Mouse (Mus musculus): Measurements from ENCODE around the gene Kmt2c.

The Kmt2c gene

DNA sequence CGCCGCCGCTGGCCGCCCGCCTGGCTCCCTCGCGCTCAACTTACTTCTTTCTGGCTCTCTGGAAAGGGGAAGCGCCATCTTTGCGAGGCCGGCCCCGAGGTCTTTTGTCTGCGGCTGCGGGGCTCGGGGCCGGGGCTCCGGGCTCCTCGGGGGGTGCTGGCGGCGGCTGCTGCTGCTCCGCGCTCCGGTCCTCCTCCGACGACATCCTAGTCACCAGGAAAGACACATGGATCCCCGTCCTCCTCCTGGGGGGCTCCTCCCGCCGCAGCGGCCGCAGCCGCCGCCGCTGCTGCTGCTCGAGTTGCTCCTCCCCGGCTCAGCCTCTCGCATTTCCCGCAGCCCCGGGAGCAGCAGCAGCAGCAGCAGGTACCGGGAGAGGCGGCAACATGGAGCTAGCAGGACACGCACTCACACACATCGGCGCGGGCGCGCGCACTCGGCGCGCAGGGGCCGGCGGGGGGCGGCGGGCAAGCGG is at the start of gene Kmt2c:
Gene Kmt2c (minus strand): TSS at position 438 of the 475 bp plus-strand sequence.
- DNase-seq: peak; percentile 83

- DNase-seq: no peak
Measured at GRCm38 (mm10) chr5:25546912-25547311, 48.3 kb upstream of the Kmt2c start.

GRCm38 (mm10) chr5:25544566-25544965 is 46.0 kb upstream of the Kmt2c start:
- DNase-seq: no peak

DNA sequence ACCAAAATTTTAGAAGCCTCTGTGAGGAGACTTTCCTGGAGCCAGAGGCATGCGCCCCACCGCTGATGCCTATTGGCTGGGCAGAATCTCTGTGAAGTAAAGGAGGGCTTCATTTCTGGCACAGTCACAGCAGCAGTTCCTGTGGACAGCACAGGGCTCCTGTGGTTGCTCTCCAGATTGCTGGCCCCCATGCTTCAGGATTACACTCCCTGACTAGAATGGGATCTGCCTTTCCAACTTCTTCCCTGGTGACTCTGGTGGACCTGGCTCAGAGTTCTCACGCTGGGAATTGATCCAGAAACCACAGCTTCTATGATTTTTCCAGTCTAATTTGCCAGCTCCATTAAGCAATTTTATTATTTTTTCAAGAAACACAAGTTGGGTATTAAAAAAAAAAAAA is 45.5 kb upstream of the Kmt2c start:
- DNase-seq: no peak

- DNase-seq: no peak
Measured at GRCm38 (mm10) chr5:25541661-25542060, 43.1 kb upstream of the Kmt2c start.

DNA sequence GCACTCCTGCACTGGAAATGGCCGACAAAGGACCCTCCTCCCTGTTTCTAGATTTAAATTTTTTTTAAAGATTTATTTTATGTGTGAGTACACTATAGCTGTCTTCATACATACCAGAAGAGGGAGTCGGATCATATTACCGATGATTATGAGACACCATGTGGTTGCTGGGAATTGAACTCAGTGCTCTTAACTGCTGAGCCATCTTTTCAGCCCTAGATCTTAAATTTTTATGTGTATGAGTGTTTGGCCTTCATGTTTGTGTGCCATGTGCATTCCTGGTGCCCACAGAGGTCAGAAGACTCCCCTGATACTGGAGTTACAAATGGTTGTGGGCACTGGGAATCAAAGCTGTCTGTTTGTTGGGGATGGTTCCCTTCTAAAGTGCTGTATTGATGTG is 42.3 kb upstream of the Kmt2c start:
- no peak for DNase-seq

DNA sequence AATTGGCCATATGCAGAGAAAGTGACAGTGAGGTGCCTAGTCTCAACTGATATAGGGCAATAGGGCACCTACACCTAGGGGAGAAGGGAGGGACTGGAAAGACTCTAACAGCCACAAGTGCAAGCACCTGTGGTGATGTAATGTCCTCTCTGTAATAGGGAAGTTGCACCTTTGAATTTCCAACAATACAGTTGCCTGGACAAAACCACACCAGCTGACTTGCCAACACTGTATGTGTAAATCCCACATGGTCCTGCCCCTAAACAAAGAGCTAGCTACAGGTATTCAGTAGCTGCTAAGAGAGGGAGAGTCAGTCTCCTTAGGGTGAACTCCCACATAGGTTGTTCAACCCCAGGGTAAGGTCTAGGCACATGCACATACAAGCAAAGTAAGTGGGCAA is 41.8 kb upstream of the Kmt2c start:
- no peak for DNase-seq

GRCm38 (mm10) chr5:25536921-25537409 is 38.4 kb upstream of the Kmt2c start:
- no peak for DNase-seq

- no peak for DNase-seq
Measured at GRCm38 (mm10) chr5:25536451-25536850, 37.9 kb upstream of the Kmt2c start.

GRCm38 (mm10) chr5:25535566-25535965 is 37.0 kb upstream of the Kmt2c start:
- no peak for DNase-seq

DNA sequence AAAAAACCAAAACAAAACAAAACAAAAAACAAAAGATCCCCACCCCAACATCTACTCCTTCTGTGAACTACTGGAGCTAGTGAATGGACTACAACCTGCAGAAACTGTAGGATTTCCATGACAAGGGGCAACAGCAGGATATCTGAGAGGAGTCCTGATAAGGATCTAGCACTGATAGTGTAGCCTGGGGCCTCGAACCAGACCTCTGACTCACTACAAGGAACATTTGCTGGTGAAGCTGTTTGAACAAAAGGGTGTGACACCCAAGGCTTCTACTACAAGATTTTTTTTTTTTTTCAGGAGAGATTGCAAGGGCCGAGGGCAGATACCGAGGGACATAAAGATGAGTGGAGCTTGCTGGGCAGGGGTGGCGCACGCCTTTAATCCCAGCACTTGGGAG is 34.7 kb upstream of the Kmt2c start:
- no peak for DNase-seq

DNA sequence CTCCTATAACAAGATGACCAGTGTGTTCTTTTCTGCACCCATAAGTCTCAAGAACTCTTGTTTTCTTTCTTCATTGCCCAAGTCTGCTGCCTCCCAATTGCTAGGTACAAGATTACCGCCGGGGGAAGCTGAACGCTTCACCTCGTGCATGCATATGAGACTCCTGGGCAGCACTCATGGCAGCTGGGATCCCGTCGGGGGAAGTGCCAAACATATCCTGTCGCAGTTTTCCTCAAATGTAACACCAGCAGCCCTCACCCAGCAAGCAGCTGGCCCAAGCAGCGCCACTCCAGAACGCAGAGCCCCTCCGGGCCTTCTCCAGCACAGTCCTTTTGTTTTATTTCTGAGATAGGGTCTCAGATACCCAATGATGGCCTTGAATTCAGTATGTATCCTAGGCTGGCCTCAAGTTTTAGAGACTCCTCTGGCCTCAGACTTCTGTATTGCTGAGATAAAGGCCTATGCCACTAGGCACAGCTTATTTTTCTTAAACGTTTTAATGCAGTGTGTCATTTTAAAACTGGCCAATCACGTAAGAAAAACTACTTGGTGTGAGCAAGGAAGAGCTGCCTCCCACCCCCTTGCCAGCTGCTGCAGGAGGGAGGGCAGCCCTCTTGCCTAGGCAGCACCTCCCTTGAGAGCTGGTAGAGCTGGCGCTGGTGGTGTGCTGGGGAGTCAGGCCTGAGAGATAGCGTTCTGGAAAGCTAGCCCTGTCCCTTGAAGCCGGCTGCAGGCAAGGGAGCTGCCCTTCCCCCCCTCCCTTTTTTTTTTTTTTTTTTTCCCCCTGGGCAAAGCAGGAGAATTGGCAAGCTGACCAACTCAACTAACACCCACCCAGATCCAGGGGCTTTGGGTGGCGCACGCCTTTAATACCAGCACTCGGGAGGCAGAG is 33.9 kb upstream of the Kmt2c start:
- DNase-seq: peak; percentile 42

GRCm38 (mm10) chr5:25530629-25531028 is 32.0 kb upstream of the Kmt2c start:
- no peak for DNase-seq

- DNase-seq: peak; percentile 100
Measured at GRCm38 (mm10) chr5:25529529-25530421, 31.2 kb upstream of the Kmt2c start.

- DNase-seq: peak; percentile 46
Measured at GRCm38 (mm10) chr5:25528851-25529528, 30.4 kb upstream of the Kmt2c start.

DNA sequence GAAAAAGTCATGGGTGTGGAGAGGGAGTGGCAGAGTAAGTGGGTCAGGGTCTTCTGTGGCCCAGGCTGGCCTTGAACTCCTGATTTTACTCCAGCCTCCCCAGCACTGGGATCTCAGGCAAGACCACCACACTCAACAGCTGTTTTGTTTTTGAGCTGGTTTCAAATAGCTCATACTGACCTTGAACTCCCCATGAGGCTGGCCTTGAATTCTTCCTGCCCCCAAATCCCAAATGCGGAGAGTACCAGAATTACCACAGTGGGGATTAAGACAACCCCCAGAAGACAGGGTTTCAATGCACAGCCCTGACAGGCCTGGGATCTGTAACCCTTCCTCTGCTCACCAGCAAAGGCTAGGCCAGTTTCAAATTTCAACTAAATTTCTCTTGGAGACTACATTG is 29.4 kb upstream of the Kmt2c start:
- no peak for DNase-seq

DNA sequence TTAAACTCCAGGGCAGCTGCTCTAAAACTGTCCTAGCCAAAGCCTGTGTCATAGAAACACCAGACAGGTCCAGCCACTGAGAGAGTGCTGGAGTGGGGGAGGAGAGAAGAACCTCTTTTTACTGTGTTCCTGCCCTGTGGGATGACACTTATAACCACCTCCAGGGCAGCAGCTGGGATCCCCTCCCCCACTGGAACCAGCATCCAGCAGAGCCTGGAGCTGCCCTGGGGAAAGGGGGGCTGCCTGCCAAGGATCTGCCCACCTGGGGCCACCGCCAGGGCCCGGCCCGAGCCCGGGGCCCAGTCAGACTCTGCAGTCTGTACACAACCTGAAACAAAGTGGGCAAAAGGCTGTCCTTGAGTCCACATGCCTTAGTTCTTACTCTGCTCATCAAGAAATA is 28.3 kb upstream of the Kmt2c start:
- peak; percentile 23 for DNase-seq

DNA sequence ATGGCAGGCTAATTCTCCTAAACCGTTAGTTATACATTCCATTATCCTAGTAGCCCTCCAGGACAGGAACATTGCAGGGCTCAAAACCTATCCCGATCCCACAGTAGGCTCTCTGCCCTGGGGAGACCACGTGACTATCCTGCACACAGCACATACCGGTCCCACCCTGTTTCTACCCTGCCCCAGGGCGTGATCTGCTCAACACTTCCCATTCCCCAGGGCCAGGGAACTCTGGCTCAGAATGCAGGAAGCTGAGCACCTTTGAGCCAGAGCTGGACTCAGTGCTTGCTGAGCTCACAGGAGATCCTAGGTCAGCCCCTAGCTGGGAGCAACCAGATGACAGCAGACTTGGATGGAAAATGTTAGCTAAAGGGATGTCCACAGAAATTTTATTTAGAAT is 27.5 kb upstream of the Kmt2c start:
- DNase-seq: no peak

- no peak for DNase-seq
Measured at GRCm38 (mm10) chr5:25521461-25521860, 22.9 kb upstream of the Kmt2c start.

DNA sequence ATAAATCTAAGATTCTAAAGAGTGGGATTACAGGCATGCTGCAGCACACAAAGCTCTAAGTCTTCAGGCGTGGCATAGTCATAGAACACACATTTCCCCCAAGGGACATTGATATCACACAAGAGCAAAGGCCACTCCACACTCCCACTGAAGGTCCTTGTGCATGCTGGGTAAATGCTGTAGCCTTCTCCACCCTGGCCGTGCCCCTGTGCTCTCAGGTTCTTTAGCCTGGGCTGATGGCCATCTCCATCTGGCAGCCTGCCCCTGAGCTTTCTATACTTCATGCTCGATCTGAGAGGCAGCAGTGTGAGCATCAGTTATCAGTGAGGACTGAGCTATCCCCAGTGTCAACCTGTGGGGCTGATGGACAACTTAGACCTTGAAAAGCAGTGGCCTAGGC is 21.2 kb upstream of the Kmt2c start:
- DNase-seq: no peak

DNA sequence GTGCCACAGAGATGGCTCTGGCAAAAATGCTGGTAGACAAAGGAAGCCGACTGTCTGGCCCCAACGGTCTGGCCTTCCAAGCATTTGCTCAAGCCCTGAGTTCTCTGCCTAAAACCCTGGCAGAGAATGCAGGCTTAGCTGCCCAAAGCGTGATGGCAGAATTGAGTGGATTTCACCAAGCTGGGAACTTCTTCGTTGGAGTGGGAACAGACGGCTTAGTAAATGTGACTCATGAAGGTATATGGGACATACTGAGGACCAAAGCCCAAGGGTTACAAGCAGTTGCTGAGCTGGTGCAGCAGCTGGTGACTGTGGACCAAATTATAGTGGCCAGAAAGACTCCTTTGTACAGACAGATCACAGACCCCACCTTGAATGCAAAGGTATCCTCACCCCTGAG is 19.0 kb upstream of the Kmt2c start:
- no peak for DNase-seq

DNA sequence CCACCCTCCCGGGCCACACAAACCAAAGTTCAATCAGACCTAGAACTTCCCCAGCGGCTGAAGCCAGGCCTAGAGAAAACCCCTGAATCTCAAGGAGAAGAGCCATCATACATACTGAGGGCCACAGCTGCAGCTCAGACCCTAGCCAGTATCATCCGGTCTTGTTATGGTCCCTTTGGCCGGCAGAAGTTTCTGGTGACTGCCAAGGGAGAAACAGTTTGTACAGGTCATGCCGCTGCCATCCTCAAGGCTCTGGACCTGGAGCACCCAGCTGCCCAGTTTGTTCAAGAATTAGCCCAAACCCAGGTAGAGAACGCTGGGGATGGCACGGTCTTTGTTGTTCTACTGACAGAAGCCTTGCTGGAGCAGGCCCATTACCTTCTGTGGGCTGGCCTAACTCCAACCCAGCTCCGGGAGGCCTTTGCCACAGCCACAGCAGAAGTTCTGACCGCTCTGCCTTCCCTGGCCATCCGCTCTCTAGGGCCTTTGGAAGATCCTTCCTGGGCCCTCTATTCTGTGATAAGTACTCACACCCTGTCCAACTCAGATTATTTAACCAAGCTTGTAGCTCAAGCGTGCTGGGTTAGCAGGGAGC is 17.8 kb upstream of the Kmt2c start:
- DNase-seq: no peak

DNA sequence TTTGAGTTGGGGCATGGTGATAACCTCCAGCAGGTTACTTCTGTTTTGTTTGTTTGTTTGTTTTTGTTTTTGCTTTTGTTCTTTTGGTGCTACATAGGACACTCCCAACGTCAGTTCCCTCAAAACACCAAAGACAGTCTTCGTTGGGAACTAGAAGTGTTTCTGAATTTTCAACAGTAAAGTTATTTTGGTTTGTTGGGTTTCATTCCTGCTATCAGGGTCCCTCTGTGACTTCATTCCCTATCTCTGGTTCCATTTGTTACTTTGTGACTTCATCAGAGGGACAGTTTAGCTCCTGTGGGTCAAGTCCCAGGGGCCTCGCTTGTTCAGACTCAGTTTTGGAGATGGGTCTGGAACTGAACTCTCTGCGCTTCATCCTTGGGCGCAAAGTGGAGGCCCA is 17.2 kb upstream of the Kmt2c start, which contains the start of gene Cct8l1:
Gene Cct8l1 (plus strand): TSS at position 301 of the 400 bp plus-strand sequence.
- no peak for DNase-seq
